Mouse (Mus musculus) cerebellum, postnatal 25 days (tissue): ENCODE measurements around the gene 9230112D13Rik.
A peak's percentile ranks its signal among the peaks of the same experiment; 100 is the strongest.

ENCODE experiments used
- DNase-seq, 2 experiments: peaks; one replicate each; pipeline ENCODE4 v3.0.0; 2021; ENCODE audit warnings: mixed read lengths in 2 of 2

9230112D13Rik gene

DNA sequence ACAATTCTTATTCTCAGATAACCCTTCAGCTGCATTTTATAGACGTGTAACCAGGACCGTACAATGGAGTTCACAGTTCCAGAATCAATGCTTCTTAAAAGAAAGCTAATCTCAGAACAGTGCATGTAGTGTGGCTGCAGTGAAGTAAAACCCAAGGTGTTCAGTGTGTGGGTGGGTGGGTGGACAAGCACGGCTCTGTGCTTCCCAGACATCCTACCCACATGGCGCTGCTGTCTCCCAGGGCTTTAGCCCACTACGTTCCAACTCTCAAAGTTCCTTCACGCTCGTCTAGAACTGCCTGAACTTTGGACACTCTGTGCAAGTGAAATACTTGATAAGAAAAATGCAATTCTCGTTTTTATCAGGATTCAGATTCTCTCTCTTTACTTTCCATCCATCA is at the start of gene 9230112D13Rik:
Gene 9230112D13Rik, minus strand, starts transcription at position 101 of the 400 bp plus-strand sequence.
- no peak for DNase-seq

DNA sequence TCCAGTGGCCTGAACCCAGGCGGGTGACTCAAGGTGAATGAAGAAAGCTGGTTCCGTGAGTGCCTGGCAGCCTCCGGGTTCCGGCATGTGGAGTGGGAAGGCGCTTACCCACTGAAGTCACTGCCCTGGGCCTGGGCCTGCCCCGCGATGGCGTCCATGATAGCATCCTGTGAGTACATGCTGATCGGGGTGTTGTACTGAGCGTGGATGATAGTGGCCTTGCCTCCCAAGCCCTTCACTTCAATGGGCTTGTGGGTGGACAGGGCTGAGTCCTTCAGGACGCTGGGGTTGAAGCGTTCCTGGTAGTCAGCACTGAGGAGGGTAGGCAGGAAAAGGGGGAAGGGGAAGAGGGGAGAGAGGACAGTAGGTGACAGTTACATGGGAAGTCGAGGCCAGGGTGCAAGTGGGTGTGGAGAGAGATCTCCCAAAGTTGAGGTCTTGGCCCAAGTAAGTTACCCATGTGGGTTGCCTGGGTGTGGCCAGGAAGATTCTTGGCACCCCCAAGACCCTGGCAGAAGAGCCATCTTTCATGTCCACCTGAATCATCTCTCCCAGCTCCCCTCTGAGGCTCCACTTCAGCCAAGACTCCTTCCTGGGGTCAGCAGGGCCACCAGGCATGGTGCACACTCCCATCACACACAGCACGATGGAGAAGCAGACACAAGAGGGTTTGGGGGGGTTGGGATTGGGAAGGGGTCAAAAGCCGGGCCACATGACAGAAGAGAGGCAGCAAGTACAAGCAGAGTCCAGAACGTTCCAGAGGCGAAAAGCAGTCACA is 49.2 kb upstream of the 9230112D13Rik start:
- no peak for DNase-seq

DNA sequence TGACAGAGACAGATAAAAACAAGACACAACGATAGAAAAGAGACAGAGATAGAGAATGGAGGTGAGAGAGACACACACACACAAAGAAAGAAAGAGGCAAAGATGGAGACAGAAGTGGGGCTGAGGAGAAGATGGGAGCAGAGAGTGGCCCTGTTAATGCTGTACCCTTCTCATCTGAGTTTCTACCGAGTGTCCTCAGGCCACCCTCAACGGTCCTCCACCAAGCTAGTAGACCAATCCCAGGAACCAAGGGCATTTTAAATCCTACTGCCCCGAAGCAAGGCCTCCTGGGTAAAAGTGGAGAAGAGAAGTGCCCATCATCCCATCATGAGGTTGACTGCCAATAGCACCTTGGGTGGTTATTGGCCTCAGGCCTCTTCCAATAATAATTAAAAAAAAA is 48.3 kb upstream of the 9230112D13Rik start:
- DNase-seq = no peak

DNA sequence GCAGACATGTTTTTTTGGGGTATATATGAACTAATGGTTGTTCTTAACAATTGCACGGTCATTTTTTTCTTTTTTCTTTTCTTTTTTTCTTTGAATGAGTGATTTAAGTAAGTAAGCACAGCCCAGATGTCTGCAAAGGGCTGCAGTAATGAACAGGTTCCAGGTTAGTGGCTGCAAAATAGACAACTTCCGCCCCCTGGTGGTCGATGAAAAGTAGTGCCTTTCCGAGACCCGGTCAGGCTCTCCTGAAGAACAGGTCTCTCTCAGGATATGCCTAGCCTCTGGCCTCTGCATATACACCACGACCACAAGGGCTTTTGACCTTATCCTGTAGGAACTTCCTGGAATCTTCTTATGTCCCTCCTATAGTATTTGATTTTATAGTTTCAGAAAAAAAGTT is 47.7 kb upstream of the 9230112D13Rik start:
- DNase-seq = peak; percentile 88 to 93

- DNase-seq = peak in 1 of 2 experiments; percentile 30
Measured at GRCm38 (mm10) chr14:34569534-34570194, 47.1 kb upstream of the 9230112D13Rik start.

DNA sequence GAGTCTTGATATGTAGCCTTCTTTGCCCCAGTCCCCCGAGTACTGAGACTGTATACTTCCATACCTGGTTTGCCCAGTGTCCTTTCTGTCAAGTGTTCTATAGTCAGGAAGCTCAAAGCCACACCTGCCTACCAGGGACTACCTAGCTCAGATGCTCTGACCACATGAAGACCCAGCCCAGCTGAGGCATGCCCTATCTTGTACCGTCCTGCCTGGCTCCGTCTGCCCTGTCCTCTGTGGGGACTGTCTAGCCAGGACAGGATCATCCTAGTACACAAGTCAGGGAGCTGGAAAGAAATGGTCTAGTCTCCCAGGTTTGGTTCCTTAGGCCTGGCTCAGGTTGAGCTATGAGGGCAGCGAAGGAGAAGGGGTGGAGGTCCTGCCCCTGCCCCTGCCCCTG is 46.0 kb upstream of the 9230112D13Rik start:
- no peak for DNase-seq

- no peak for DNase-seq
Measured at GRCm38 (mm10) chr14:34567697-34568096, 45.1 kb upstream of the 9230112D13Rik start.

GRCm38 (mm10) chr14:34566530-34566929 is 43.9 kb upstream of the 9230112D13Rik start:
- DNase-seq = no peak

DNA sequence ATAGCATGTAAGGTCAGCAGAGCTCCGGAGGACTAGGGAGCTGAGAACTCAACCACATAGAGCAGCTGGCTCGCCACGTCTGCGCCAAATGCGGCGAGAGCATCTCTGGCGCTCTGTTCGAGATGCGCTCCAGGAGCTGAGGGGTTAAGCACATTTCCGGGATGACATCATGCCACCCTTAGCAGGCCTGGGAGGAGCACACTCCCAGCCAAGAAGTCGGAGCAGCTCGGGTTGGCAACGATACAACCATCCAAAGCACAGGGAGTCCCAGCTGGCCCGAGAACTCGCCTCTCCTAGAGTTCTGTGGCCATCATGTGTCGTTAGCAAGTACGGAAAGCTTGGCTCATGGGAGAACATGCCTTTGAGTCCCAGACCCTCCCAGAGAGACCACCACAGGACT is 43.1 kb upstream of the 9230112D13Rik start:
- DNase-seq = peak; percentile 50 to 55

GRCm38 (mm10) chr14:34564646-34565045 is 42.0 kb upstream of the 9230112D13Rik start:
- DNase-seq = no peak

- DNase-seq = no peak
Measured at GRCm38 (mm10) chr14:34562393-34562792, 39.8 kb upstream of the 9230112D13Rik start.

- no peak for DNase-seq
Measured at GRCm38 (mm10) chr14:34561647-34562046, 39.0 kb upstream of the 9230112D13Rik start.

DNA sequence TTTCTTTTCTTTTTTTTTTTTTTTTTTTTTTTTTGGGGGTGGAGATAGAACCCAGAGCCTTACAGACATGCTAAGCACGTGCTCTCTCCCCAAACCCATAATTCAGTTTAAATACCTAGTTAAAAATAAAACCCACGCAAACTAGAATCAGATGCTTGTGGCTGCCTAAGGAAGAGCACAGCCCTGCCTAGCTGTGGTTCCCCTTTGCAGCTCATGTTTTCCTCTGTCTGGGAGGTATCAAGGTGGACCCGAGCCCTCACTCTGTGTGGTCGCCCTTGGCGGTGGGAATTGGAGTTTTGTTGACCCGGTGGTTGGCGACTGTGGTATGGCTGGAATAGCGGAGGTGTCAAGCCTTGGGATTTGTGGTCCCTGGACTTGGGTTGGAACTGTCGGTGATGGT is 36.3 kb upstream of the 9230112D13Rik start:
- DNase-seq = no peak

DNA sequence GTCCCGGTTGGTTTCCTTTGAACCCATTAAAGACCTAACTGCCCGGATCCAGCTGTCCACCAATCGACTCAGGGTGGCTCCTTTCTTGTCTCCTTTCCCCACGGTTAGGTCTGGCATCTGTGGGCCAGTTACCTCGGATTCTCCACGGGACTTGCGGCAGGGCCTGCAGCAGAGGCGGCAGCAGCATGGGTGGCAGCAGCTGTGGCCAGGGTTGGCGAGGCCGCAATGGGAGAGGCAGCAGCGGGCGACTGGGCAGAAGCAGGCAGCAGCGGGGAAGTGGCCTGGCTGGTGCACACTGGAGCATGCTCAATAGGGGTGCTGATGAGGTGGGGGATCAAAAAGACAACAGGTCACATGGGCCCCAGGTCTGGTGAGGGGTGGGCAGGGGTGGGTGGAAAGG is 32.6 kb upstream of the 9230112D13Rik start:
- no peak for DNase-seq

GRCm38 (mm10) chr14:34554047-34554446 is 31.4 kb upstream of the 9230112D13Rik start:
- DNase-seq = no peak

- DNase-seq = no peak
Measured at GRCm38 (mm10) chr14:34553470-34553869, 30.9 kb upstream of the 9230112D13Rik start.

DNA sequence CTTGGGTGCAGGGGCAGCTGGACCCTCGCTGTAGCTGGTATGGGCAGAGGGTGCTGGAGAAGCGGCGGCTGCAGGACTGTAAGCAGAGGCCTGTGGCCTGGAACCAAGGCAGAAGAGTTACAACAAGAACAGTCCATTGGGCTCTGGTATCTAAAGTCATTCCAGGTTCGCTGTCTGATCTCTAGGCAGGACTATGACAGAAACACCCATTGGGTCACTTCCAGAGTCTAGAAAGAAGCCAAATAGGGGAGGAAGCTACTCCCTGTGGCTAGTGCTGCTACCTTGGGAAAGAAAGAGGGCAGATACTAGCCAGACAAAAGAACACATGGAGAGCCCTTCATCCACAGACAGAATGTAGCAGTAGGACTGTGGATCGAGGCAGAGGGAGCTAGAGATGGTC is 29.6 kb upstream of the 9230112D13Rik start:
- no peak for DNase-seq

DNA sequence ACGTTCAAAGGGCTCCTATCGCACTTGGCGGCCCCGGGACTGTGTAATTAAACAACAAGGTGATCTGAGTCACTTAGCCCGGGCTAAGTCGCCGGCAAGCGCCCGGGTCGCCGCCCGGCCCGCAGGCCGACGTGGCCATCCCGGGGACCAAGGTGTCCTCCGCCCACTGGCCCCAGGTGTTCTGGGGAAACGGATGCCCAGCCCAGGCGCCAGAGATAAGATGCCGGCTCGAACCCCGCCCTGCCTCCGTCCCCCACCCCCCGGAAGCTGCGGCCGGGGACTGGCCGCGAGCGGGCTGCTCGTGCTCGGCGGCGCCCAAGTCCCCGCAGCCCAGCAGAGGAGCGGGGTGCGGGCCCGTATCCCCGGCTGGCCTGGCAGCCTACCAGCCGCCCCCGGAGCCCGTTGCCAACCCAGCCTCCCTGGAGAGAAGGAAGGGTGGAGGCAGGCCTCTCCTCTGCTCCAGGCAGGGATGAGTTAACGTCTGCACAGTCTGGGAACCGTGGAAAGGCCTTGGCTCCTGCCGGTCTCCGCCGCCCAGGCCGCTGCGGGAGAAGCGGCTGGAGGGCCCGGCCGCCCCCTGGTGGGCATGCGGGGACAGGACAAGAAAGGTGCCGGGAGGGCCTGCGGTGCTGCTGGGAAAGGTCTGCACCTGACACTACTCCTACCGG is 26.5 kb upstream of the 9230112D13Rik start:
- peak; percentile 92 for DNase-seq

DNA sequence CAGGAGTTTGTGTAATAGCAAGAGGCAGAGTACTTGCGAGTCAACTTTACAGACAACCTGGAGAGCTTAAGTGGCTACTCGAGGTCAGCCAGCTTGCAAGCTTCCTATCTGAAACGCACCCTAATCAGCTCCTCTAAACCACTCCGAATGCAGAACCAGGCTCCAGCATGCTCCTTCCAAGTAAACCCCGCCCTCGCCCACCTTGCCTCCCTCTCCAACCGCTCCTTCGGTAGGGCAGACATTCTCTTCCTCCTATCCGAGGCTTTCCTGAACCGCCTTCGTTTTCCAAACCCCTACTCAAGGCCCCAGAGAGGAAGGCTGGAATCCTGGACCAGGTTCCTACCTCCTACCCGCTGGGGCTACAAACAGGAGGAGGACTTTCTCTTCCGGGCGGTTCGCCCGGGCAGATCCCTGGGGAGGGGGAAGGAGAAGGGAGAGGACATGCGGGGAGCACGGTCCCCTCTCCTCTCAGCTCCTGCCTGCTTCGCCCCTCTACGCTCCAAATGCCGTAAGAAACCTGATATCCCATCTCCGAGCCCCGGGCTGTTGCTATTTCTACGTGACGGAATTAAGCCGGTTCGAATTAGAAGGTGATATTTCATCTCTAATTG is 25.9 kb upstream of the 9230112D13Rik start:
- peak; percentile 73 to 75 for DNase-seq

GRCm38 (mm10) chr14:34544545-34544944 is 21.9 kb upstream of the 9230112D13Rik start:
- DNase-seq = no peak

DNA sequence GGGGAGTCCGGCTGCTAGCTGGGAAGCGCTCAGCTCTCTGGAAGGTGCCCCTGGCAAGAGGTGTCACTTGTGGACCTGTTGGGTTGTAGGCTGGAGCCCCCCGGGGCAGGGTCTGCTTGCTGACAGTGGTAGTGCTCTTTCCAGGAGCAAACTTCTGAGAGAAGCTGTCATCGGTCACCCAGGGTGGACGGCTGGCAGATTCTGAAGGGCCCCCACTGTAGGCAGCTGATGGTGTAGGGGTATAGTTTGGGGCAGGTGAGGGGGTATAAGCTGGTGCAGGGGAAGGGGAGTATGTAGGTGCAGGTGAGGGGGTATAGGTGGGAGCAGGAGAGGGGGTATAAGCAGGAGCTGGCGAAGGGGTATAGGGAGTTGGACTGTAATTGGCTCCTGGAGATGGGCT is 21.4 kb upstream of the 9230112D13Rik start:
- DNase-seq = no peak

DNA sequence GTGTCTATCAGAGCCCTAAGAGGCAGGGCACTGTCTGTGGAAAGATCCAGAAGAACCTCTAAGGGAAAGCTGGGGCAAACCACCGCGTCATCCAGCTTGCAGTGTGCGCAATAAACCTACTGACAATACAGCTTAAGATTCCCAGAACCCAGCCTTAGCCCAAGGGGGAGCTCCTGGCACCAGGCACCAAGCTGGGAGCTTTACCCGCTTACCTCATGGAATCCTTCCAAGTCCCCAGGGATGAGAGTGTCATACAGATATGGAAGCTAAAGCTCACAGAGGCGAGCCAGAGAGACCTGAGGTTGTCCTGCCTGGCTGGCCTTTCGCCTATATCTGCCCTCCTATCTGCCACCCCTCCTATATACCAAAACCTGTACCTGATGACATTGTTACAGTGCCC is 21.0 kb upstream of the 9230112D13Rik start:
- no peak for DNase-seq

GRCm38 (mm10) chr14:34541896-34542295 is 19.3 kb upstream of the 9230112D13Rik start:
- DNase-seq = peak in 1 of 2 experiments; percentile 41
